Mouse (Mus musculus) intestine, postnatal 0 days (tissue): ENCODE measurements around the gene A530016L24Rik. TPM values are rescaled to one million over a fixed set of nuclear protein-coding genes. Genes with fewer than 3 reads are reported as not detected.

Experiments
- ATAC-seq: fragments of 200-750 bp; cut with Nextera tagmentation; 2 replicates; pipeline ENCODE4 v1.8.0; 2017; ENCODE audit warnings: mild to moderate bottlenecking, moderate TSS enrichment, moderate library complexity
- H3K27ac ChIP-seq: fragments of 300-500 bp; sonication (generic); 2 replicates; pipeline ENCODE4 v1.5.1; 2014; ENCODE audit warnings: mild to moderate bottlenecking, low read depth, low read length, moderate library complexity
- H3K27me3 ChIP-seq: fragments of 300-500 bp; sonication (generic); replicated peaks from 2 replicates; pipeline ENCODE4 v1.6.1; 2014; ENCODE audit warnings: low read length, mixed read lengths; ENCODE audit not compliant: control insufficient read depth, insufficient read depth
- H3K36me3 ChIP-seq: fragments of 300-500 bp; sonication (generic); 2 replicates; pipeline ENCODE4 v1.6.1; 2014; ENCODE audit warnings: mild to moderate bottlenecking, moderate library complexity; ENCODE audit not compliant: control insufficient read depth, insufficient read depth
- H3K4me1 ChIP-seq: fragments of 300-500 bp; sonication (generic); replicated peaks from 2 replicates; pipeline ENCODE4 v1.6.1; 2014; ENCODE audit warnings: antibody characterized with exemption, low read length, mixed read lengths; ENCODE audit not compliant: control insufficient read depth, insufficient read depth
- H3K4me2 ChIP-seq: fragments of 300-500 bp; sonication (generic); replicated peaks from 2 replicates; pipeline ENCODE4 v1.6.1; 2014; ENCODE audit warnings: low read depth, mild to moderate bottlenecking, moderate library complexity
- H3K4me3 ChIP-seq: fragments of 300-500 bp; sonication (generic); 2 replicates; pipeline ENCODE4 v1.5.1; 2014; ENCODE audit warnings: low read depth, low read length
- H3K9ac ChIP-seq: fragments of 300-500 bp; sonication (generic); 2 replicates; pipeline ENCODE4 v1.6.1; 2014; ENCODE audit warnings: mild to moderate bottlenecking, low read depth, low read length
- H3K9me3 ChIP-seq: fragments of 300-500 bp; sonication (generic); 2 replicates; pipeline ENCODE4 v1.6.1; 2016; ENCODE audit warnings: mixed run types; ENCODE audit not compliant: control insufficient read depth
- CTCF ChIP-seq: sonication (generic); IDR thresholded peaks from 2 replicates; pipeline ENCODE4 v1.5.1; 2016; ENCODE audit warnings: low read depth, mild to moderate bottlenecking, control low read depth, antibody characterized with exemption, moderate library complexity
- WGBS: fragments of 180-500 bp; shearing (Covaris S2); extraction: QIAGEN DNeasy Blood & Tissue Kit; methylation state at CpG from one replicate; pipeline ENCODE4 v1.1.7; 2014; 5-methylcytosine and 5-hydroxymethylcytosine counted together
- polyA plus RNA-seq: library from polyadenylated mRNA; unstranded; fragments of >200 nt; fragmentation: Nextera tagmentation; extraction: Ambion mirVana; gene quantifications from 2 replicates; pipeline ENCODE4 v1.2.1, GENCODE M21; 2015

A530016L24Rik gene
- polyA plus RNA-seq, 1 experiment from 2014 or later: 0.07 TPM

DNA sequence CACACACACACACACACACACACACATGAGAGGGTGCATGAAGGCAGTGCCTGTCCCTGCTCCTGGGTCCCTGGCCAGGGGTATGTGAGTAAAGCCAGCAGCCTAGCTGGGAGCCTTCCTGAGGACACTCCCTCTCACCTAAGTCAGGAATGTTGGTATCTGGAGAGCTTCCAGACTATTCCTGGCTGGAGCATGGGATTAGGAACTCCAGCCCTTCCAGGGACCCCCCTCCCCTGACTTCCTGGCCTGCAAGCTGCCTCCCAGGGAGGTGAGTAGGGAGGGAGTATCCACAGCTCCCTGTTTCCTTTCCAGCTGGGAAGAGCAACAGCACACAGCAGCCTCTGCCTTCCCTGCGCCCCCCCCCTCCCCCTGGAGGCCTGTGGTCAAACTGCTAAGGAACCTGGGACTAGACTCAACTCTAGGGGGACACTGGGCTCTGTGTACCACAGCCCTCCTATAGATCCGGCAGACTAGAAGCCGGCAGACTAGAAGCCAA is 1.2 kb downstream of the A530016L24Rik start:
- Histone ChIP-seq H3K9me3 (no peaks in the 10 kb centered on the region), H3K4me1 (no peaks in the 10 kb centered on the region), H3K4me2 (no peak overlapping the region), H3K36me3 (no peaks in the 10 kb centered on the region), H3K27ac (no peak overlapping the region), H3K4me3 (no peak overlapping the region), H3K27me3 (no peaks in the 10 kb centered on the region; the same call in 1 of the 2 replicates), H3K9ac (no peak overlapping the region)
- WGBS: 21% methylated on average over 3 of the region's 3 CpGs
- TF ChIP-seq CTCF: peak; percentile 49
- 0 out of 2 replicates have a peak, but pooled peaks have one; percentile 32 for ATAC-seq

DNA sequence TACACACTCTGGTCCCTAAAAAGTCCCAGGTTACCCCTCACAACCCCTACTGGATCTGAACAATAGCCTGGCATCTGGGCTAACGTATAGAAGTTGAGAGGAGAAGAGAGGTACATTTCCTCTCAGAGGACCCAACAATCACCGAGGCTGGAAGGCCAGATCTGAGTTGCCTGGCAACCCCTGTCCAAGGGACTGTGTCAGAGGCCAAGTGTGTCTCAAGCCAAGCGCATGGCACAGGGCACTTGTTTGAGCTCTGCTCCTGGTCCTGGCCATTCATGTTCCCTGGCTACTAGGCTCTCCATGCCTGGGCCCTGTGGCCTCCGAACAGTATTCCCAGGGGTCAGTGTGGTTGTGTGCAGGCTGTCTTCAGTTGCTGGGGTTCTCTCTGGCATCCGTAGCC is 6.9 kb downstream of the A530016L24Rik start:
- Histone ChIP-seq H3K4me1 (no peaks in the 10 kb centered on the region), H3K27me3 (no peaks in the 10 kb centered on the region; the same call in 1 of the 2 replicates), H3K4me3 (no peak overlapping the region), H3K27ac (no peak overlapping the region), H3K9me3 (no peaks in the 10 kb centered on the region), H3K9ac (no peak overlapping the region), H3K36me3 (no peaks in the 10 kb centered on the region), H3K4me2 (no peak overlapping the region)
- WGBS: 67% methylated on average over 5 of the region's 5 CpGs
- ATAC-seq: no peak
- TF ChIP-seq CTCF: no peak

- ATAC-seq: no peak
- H3K4me2 ChIP-seq: no peak overlapping the region
- no peak overlapping the region for H3K27ac ChIP-seq
- H3K4me1 ChIP-seq: no peaks in the 10 kb centered on the region
- TF ChIP-seq CTCF: peak; percentile 17; the same call in 1 of the 2 replicates
- H3K27me3 ChIP-seq: no peaks in the 10 kb centered on the region; the same call in 1 of the 2 replicates
- no peaks in the 10 kb centered on the region for H3K9me3 ChIP-seq
- 75% methylated on average over 8 of the region's 8 CpGs for WGBS
- no peak overlapping the region for H3K4me3 ChIP-seq
- H3K9ac ChIP-seq: no peak overlapping the region
- H3K36me3 ChIP-seq: no peaks in the 10 kb centered on the region
These were observed 8.5 kb downstream of the A530016L24Rik start for GRCm38 (mm10) chr12:112497731-112498130.

DNA sequence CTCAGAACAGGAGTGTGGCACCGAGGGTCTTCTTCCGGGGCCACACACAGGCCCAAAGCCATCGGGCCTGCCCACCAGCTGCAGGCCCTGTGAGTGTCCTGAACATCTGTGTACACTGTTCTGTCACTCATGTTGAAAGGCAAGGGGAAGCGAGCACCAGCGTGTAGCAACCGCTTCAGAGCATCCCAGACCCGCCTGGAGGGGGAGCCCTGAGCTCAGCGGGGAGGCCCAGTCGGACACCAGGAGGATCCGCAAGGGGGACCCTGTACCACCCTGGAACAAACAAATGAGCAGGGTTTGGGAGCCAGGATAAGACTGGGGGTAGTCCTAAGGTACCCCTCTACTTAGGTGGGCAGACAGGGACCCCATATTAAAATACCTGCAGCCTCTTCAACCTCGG is 9.4 kb downstream of the A530016L24Rik start:
- no peak overlapping the region for H3K27ac ChIP-seq
- no peaks in the 10 kb centered on the region for H3K4me1 ChIP-seq
- H3K36me3 ChIP-seq: no peaks in the 10 kb centered on the region
- H3K27me3 ChIP-seq: no peaks in the 10 kb centered on the region; the same call in 1 of the 2 replicates
- no peak for ATAC-seq
- no peak overlapping the region for H3K4me2 ChIP-seq
- TF ChIP-seq CTCF: peak; percentile 64
- H3K9ac ChIP-seq: no peak overlapping the region
- 34% methylated on average over 11 of the region's 11 CpGs for WGBS
- H3K9me3 ChIP-seq: no peaks in the 10 kb centered on the region
- no peak overlapping the region for H3K4me3 ChIP-seq

DNA sequence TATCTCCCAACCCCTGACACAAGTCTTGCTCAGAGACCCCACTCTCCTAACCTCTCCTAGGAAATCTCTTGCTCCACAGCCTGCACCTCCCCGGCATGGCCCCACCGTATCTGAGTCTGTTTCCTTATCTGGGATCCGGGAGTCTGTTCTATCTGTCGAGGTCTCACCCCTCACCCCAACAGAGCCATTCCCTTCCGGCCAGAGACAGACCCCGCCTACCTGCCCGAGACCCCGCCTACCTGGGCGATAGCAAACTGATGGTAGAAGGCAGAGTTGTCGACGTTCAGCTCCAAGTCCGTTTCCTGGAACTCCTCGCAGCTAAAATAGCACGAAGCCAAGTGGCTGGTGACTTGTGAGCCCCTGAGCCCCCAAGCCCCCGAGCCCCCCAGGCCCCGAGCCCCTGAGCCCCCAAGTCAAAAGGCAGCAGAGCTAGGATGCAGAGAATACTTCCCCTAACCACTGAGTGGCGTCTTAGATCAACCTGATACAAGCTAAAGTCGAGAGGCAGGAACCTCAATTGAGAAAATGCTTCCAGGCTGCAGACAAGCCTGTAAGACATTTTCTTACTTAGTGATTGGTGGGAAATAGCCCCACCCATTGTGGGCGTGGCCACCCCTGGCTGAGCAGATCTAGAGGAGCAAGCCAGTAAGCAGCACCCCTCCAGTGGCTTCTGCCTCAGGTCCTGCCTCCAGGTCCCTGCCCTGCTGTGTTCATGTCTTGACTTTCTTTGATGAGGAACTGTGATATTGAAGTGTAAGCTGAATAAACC is 13.9 kb downstream of the A530016L24Rik start:
- ATAC-seq: no peak
- Histone ChIP-seq H3K36me3 (no peaks in the 10 kb centered on the region), H3K4me1 (no peaks in the 10 kb centered on the region), H3K9ac (no peak overlapping the region), H3K4me2 (no peak overlapping the region), H3K27ac (no peak overlapping the region), H3K4me3 (no peak overlapping the region), H3K9me3 (no peaks in the 10 kb centered on the region), H3K27me3 (no peaks in the 10 kb centered on the region)
- no peak for TF ChIP-seq CTCF
- 15% methylated on average over 19 of the region's 19 CpGs for WGBS

DNA sequence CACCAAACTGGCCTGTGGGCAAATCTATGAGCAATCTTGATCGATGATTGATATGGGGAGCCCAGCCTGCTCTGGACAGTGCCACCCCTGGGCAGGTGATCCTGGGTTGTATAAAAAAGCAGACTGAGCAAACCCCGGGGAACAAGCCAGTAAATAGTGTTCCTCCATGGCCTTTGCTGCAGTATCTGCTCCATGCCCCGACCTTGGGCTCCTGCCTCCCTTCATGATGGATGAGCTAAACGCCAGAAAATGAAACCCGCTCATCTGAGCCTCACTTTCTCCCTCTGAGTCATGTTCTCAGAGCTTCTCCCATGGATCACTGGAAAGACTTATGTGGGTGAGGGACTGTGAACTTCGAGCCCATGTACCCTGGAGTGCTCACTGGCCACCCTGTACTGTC is 17.0 kb downstream of the A530016L24Rik start:
- TF ChIP-seq CTCF: no peak

More for the DNA sequence above, 17.0 kb downstream of the A530016L24Rik start:
- WGBS: 63% methylated on average over 6 of the region's 6 CpGs
- Histone ChIP-seq H3K4me2 (no peak overlapping the region), H3K4me3 (no peak overlapping the region), H3K27ac (no peak overlapping the region), H3K4me1 (no peaks in the 10 kb centered on the region), H3K27me3 (no peaks in the 10 kb centered on the region; the same call in 1 of the 2 replicates), H3K9me3 (no peaks in the 10 kb centered on the region), H3K36me3 (no peaks in the 10 kb centered on the region), H3K9ac (no peak overlapping the region)
- no peak for ATAC-seq
